Mouse (Mus musculus) liver, adult 2 months (tissue): ENCODE measurements at regions not wholly inside any gene's neighbourhood (a gene's known extent, or its start where the extent isn't known, plus 50 kb on each side); places are given as distances from the start of the nearest gene placed in this dataset.

ENCODE experiments used
- CTCF ChIP-seq: fragments of 200-500 bp; IDR thresholded peaks from 2 replicates; pipeline ENCODE4 v1.5.1; 2011; ENCODE audit warnings: low read depth, low read length, control low read depth
- POLR2A ChIP-seq: fragments of 200-500 bp; IDR thresholded peaks from 2 replicates; pipeline ENCODE4 v1.6.1; 2011; ENCODE audit warnings: low read length, control low read depth; ENCODE audit not compliant: insufficient read depth; ENCODE audit errors: extremely low read depth

DNA sequence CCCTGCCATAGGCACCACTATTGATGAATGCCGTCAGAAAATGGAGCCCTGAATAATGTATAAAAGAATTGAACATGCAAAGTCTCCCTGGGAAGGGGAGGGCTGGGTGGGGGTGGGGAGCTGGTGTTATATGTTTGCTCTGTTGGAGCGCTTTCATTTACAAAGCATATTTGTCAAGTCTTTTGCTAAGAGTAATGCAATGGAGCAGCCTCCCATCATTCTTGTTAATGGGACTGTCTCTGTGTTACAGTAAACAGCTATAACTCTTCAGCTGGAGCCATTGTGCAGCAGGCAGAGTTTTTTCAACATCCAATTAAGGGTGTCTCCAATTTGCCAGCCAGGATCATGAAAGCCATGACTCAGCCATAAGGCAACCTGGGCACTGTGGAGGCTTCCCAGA lies 345.9 kb downstream of the Tmem114 start:
- TF ChIP-seq CTCF: no peak
- TF ChIP-seq POLR2A: no peak
